Mouse (Mus musculus): ENCODE data around the gene Spata18.

Gene Spata18

DNA sequence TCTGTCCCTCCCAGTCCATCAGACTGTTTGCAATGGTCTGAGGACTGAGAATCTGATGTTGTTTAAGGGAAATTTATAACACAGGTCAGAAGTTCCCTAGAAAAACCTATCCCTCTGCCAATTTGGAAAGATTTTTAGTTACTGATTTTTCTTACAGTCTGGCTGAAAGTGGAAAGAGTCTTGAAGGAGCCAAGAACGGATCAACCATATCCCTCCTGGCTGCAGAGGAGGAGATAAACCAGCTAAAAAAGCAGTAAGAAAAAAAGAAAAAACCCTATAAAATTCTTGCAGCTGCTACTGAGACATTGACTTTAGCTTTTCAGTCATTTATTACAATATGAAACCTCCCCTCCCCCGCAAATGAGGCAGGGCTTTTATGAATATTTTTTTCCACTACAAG lies 15.5 kb downstream of the Spata18 start:
- DNase-seq (ENCODE audit: low spot score in 2 of 2), result no peak

DNA sequence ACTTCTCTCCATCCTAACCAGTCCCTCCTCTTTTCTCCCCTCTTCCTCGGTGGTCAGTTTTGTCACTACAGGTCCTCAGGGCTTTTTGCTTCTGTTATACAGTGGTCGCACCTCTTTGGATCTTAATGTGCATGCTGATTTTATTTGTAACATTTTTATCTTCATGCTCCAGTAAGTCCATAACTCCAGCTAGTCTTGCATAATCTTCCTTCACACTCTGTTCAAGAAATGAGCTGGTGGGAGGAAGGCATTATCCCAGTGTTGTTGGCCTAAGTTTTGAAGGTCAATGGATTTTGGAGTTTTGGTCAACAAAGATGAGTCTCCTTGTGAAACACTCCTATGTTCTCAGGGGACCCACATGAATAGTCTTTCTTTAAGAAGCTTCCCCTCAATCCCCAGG lies 16.7 kb downstream of the Spata18 start:
- no peak for DNase-seq (ENCODE audit: low spot score in 2 of 2)

DNA sequence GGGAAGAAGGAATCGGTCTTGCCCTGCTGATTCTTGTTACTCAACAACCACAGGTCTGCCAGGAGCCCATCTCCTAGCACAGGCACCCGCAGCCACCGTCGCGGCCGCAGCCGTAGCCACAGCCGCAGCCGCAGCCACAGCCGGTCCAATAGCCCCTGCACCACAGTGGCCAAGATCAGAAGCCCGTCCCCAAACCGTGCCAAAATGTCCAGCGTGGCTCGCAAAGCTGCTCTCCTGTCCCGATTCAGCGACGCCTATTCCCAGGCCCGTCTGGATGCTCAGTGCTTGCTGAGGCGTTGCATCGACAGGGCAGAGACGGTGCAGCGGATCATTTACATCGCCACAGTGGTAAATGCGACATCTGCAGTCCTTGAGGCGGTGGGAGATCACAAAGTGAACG lies 18.2 kb downstream of the Spata18 start:
- no peak for DNase-seq (ENCODE audit: low spot score in 2 of 2)

DNA sequence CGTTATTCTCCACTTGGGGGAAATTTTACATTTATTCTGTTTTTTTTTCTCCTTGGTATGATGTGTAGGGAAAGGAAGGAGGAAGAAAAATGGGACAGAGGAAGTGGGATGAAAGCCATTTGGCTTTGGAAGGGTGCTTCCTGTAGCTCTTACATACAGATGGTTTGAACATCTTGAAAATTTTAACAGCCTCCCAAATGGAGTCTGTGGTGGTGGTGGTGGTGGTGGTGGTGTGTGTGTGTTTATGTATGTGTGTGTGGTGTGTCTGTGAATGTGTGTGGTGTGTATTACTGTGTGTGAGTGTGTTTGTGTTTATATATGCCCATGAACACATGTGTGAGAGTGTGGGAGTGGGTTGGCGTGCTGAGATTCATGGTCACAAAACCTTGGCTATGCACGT lies 24.4 kb downstream of the Spata18 start:
- no peak for DNase-seq (ENCODE audit: low spot score in 2 of 2)

DNA sequence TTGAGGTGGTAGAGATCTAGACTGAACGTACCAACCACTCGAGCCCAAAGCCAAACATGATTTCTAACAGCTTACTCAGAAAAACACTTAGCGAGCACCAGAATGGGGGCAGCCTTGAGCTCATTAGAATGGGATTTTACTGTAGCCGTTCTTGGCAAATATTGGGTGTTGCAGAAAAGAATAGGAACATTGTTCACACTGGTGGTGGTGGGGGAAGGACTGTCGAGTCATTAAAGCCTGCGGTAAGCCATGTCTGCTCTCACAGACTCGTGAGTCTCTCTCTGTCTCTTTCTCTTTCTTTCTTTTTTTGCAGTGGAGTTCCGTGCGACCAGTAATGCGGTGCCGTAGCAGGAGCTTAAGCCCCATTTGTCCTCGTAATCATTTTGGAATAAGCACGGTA lies 25.4 kb downstream of the Spata18 start:
- no peak for DNase-seq (ENCODE audit: low spot score in 2 of 2)

DNA sequence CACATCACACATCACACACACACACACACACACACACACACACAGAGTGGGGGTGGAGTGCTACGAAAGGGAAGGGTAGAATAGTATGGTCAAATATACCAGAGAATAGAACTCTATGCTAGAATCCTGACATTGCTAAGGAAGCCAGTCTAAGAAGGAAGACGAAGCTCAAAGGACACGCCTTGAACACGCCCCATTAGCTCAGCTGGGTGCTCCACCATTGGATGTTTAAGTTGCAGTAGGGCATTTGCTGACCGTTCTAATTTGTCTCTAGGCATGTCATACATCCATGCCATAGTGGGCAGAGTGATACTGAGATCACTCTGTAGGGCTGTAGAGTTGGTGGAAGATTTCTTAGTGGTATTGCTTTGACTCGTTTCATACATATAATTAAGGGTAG lies 32.0 kb downstream of the Spata18 start:
- DNase-seq (ENCODE audit: low spot score in 2 of 2), result no peak

DNA sequence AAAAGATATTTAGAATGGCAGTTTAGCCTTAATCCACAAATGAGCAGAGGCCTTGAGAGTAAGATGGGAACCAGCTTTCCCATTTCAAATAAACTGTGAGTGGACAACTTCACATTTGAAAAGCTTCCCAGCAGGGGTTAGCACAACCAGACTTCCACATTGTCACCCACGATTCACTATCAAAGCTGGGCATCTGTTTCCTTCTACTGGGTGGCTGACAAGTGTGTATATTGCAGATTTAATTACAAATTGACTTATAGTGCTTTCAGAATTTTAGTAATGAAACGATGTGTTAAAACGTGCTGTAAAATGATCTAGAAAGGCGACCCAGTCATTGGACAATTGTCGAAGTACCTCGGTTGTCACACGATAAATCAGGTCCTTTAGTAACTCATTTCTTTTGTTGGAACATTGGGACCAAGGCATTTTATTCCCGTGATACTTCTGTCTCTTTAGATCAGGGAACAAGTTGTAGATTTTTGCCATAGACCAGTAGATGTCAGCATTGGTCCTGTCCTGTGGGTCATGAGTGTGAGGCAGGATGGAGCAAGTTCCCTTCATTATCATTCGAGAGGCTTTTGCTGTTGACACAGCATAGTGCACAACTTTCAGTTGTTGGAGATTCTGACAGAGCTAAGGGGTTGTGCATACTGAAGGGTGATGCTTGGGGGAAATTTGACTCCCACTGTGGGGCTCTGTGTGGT lies 32.7 kb downstream of the Spata18 start:
- no peak for DNase-seq (ENCODE audit: low spot score in 2 of 2)

DNA sequence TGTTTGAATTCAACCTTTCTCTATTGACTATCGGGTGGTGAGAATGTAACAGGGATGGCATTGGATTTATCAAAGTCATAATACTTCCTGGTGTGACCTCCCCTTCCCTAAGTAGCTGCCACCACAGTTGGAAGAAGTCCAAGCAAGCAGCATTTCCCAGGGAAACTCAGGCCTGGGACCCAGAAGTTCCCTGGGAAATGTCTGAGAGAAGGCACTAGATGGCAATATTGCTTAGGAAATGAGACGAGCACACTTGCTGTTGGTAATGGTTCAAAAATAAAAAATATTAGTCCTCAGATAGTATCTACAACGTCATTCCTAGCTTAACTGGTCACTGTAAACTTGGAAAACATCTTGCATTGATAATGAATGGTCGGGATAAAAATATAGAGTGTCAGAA lies 35.0 kb downstream of the Spata18 start:
- DNase-seq (ENCODE audit: low spot score in 2 of 2), result no peak

DNA sequence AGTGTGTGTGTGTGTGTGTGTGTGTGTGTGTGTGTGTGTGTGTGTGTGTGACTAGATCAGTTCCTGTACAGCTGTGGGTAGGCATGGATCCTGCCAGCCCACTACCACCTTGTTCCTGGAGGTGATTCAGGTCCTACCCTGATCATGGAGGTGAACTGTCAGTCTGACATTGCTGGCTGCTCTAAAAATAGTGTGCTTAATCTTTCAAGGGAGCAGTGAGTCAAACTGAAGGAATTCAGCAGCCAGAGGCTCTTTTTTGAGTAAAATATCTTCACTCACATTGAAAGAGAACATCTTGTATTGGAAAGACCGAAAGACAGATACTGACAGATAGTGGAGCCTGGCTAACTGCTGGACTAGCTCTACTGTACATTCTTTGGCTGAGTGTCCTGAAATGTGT lies 37.4 kb downstream of the Spata18 start:
- DNase-seq (ENCODE audit: low spot score in 2 of 2), result no peak

DNA sequence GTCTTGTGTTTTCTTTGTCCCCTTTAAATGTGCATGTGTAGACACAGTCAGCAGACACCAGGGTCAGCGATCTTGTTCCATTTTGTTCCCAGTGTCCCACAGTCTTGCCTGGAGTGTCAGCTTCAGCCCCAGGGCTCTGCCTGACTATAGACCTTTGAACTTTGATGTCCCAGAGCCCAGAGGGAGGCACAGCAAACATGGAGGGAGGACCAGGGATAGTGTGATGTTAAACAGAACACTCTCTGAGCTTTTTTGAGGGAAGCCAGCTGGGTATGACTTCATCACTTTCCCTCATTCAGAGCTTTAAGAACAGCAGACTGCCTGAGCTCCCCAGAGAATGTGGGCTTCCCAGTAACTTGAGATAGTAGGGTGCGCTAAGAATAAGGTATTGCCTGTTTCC lies 39.0 kb downstream of the Spata18 start:
- no peak for DNase-seq (ENCODE audit: low spot score in 2 of 2)

DNA sequence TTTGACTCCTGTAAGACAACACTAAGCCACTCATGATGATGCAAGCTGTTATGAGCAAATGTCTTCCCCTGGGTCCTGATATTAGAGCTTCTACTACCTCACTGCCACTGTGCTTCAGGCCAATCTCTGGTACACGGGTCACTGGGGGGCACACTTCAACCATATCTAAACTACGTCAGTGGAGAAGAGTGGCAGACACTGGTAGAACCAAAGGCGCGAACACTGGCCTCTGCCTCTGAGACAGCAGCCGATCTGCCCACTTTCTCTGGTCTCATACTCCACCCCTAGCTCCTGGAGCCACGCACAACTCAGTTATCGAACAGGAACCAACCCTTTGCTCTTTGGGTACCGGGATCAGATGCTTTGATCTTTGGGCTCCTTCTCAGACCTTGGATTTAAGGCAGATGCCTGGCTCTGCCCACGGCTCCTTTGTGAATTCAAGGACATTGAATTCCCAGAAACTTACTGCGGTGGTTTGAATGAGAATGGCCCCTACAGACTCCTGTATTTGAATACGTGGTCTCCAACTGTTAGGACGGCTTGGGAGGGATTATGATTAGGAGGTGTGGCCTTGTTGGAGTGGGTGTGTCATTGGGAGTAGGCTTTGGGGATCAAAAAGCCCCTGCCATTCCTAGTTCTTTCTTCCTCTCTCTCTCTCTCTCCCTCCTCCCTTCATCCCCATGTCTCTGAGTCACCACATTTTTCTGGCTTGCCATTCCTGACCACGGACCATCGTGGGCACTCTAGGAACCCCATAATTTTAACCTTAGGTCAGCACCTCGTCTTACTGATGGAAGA lies 40.7 kb downstream of the Spata18 start:
- DNase-seq (ENCODE audit: low spot score in 2 of 2), result no peak

DNA sequence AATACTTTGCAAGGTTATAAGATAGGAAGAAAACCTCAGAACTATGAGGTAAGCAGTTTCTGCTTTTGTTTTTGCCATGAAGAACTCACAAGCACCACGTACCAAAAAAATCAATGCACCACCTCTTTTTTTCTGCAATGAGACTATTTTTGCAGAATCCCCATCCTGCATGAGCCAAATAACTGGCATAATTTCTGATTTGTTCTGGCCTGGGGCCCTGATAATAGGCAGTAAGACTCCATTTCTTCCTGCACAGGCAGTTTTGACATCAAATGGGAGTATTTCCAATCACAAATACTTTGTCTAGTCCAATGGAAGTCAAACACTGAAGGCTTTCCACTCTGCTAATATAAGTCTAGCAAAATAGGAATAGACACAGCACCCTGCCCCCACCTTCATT lies 42.6 kb downstream of the Spata18 start:
- no peak for DNase-seq (ENCODE audit: low spot score in 2 of 2)

DNA sequence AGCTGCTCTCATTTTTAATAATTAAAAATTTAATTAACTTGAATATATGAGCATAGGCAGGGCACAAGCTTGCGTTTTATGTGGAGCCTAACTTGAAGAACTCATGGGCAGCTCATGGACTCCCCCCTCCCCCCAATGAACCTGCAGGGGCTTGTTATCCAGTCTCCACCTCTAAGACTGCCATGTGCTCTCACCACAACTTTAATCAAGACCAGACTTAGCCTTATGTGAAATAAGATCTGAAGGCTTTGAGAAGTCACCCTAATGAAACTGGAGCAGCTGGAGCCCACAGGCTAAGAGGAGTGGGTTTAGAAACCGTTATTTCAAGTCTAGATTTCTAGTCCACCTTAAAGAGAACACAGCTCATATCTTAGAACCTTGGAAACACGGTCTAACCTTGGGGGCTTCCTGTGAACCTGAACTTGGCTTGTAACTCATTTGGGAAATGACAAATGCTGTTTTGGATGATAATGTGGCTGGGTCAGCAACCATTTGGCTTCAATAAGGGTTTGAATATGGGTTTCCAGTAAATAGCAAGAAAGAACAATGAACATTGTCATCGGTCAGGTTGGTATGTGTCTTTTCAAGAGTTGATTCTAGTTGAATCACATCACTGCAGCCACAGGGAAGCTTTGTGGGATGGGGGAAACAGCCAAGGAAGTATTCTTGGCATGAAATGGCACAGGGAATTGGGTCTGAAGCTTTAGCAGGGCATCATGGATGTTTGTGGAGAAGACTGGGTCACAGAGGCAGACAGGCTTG lies 43.3 kb downstream of the Spata18 start:
- DNase-seq (ENCODE audit: low spot score in 2 of 2), result no peak

DNA sequence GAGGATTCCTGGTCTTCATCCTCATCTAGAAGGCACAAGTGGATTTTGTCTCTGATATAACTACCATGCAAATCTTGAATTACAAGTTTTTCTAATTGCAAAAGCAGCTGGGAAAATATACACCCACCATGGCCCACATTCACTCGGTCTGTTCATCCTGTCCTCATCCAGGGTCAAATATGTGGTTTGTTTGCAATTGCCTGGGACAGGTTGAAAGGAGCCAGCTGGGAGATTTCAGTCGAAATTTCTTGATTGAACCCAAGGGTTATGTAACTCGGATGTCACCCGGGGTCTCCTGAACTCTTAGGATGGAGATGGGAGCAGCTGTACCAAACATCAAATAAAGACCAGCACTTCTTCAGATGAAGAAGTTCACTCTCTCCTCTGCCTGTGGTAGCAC lies 46.5 kb downstream of the Spata18 start:
- DNase-seq (ENCODE audit: low spot score in 2 of 2), result no peak

DNA sequence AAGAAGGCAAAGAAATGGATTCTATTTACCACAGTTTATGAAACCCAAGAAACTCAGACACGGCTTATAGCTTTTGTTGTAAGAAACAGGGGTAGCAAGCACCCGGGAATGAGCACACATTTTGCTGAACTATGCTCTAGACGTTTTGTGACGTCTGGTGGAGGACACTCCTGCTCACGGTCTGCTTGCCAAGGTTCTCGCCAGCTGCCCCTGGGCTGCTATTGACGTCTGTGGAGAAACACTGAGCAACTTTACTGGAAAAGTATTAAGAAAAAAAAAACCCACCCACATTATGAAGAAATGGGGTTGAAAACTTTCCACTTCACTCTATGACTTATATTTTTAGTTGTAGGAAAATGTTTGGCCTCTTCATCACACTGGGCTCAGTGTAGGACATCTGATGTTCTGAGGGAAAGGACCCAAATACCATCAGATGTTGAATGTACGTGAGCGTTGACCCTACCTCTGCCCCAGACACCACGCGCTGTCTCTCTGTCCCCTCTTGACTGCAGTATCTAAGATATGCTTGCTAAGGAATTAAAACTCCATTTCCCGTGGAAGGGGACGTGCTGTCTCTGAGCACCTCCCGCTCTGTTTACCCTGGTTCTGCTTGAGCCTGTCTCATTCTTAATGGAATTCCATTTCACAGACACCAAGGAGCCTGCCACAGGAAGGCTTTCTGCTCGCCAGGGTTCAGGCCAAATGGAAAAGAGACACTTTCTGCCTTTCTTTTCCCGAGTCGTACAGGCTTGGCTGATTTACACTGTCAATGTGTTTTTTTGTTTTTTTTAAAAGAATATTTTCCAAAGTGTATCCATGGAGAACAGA lies 50.1 kb downstream of the Spata18 start:
- DNase-seq (ENCODE audit: low spot score in 2 of 2), result no peak

DNA sequence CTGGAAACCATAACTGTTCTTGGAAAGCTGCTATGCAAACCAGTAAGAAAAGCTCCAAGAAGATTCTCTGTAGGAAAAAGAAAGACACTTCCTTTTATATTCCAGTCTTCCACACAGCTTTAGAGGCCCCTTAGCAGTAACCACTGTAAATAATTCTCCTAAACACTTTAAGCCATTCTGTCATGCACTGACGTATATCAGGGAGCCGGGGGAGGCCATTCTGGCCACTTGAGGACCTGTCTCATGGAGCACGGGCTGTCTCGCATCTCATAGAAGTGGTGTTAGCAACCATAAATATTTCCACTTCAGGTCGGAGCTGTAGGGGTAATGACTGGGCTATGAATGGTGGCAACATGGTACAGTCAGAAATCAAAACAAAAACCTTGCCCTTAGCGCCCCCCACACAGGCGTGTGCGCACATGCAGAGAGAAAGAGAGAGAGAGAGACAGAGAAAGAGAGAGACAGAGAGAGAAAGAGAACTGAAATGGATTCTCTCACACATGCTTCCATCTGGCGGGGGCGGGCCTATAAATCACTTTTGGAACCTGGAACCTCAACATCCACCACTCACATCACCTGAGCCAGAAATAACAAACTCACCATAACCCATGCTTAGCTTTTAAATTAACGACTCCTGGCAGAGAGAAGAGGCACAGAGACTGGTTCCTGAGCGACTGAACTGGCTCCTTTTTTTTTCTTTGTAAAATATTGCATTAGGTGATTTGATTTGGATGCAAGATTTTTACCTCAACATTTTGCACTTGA lies 50.9 kb downstream of the Spata18 start:
- DNase-seq (ENCODE audit: low spot score in 2 of 2), result no peak

DNA sequence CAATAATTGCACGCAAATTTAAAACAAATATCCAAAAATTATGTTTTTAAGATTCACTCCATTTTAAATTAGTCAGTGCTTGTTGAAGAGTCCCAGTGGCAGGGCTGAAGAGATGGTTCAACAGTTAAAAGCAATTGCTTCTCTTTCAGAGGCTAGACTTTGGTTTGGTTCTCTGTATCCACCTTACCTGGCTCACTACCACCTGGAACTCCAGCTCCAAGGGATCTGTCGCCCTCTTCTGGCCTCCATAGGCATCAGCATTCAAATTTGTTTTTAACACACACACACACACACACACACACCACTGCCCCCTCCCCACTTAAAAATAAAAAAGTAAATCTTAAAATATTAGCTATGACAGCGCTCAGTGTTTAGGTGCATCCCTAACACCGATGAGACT lies 51.9 kb downstream of the Spata18 start:
- no peak for DNase-seq (ENCODE audit: low spot score in 2 of 2)

DNA sequence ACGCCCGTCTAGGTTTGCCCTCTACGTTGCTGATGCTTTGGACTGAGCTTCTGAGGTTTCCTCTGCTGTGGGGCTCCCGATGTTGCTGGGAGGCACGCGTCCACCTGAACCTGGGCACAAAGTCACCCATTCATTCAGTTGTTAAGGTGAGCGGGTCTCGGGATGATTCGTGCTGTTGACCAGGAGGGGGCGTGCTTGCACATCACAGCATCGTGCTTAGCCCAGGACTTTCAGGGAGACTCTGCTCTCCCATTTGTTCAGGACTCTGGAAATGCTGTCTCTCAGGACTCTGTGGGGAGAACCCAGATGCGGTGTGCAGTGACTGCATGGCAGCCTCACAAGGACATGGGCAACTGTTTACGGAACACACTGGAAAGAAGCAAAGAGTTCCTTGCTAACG lies 53.1 kb downstream of the Spata18 start:
- no peak for DNase-seq (ENCODE audit: low spot score in 2 of 2)

DNA sequence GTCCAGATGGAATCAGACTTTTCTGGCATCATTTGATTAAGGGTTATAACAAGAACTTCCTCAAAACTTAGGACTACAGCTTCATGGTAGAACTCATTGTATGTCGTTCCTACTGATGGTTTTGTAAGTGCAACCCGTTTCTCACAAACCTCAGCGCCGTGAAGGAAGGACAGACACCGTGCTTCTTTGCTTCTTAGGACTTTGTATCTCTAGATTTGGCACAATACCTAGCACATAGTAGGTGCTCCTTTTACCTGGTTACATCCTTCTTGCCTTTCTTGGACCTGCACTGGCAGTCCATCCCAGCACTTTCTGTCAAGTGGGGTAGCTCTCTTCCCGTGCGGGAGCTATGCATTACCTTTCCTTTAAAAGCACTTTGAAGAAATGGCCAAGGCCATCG lies 53.6 kb downstream of the Spata18 start:
- no peak for DNase-seq (ENCODE audit: low spot score in 2 of 2)

DNA sequence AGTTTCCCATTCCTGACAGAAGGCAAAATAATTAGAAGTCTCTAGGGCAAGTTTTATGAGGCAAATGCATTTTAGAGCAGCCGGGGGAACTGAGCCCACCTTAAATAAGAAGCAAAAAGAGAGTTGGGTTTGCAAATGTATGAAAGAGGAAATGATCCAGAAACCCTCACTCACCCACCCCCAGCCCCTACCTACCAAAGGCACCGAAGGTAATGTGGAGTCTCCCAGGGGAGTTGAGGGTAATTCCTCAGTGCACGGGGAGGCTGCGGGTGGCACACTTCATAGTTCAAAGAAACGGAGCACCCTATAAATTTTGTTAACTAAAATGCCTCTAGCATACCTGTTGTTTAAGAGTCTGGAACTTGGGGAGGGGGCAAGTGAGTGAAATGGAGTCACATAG lies 54.1 kb downstream of the Spata18 start:
- no peak for DNase-seq (ENCODE audit: low spot score in 2 of 2)

DNA sequence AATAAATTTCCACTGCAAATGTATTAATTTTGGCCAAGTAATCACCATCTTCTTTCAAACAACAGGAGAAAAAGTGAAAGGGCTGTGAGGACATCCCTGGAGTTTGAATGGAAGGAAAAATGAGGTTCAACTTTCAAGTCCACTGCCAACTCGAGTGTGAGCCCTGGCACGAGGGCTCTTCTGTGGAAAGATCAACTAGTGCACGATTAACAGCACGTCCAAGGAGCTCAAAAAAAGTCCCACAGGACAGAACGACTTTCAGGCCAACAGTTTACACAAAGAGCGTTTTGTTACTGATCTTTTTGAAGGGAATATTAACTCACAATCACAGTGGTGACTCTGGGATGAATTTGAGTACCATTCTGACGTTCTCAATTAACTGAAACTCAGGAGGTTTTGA lies 61.7 kb downstream of the Spata18 start:
- DNase-seq (ENCODE audit: low spot score in 2 of 2), result no peak
